Mouse (Mus musculus) heart, embryonic 14.5 days (tissue): Measurements from ENCODE around the gene Ramp2. TPM values are rescaled to one million over a fixed set of nuclear protein-coding genes. Genes with fewer than 3 reads are reported as not detected.
A peak's percentile ranks its signal among the peaks of the same experiment; 100 is the strongest.

Experiments used
- ATAC-seq: fragments of 200-750 bp; cut with Nextera tagmentation; 2 replicates; pipeline ENCODE4 v1.8.0; 2017; ENCODE audit warnings: low read depth, moderate TSS enrichment; ENCODE audit not compliant: insufficient number of reproducible peaks, insufficient read depth, low FRiP score
- H3K27ac ChIP-seq, 2 experiments: fragments of 200-500 bp in 1 of 2; fragments of 300-500 bp in 1 of 2; sonication (generic) in 1 of 2; replicated peaks in 1 of 2; 2 replicates each; pipeline ENCODE4 v1.5.1; 2012 to 2014; ENCODE audit warnings: low read depth in 2 of 2, low read length in 2 of 2, control low read depth in 1 of 2, mild to moderate bottlenecking in 1 of 2, mixed read lengths in 1 of 2; ENCODE audit not compliant: control insufficient read depth in 1 of 2, insufficient read depth in 1 of 2
- H3K27me3 ChIP-seq: fragments of 300-500 bp; sonication (generic); 2 replicates; pipeline ENCODE4 v1.6.1; 2014; ENCODE audit warnings: mild to moderate bottlenecking, low read length, control low read depth; ENCODE audit not compliant: control insufficient read depth, insufficient read depth
- H3K36me3 ChIP-seq: fragments of 300-500 bp; sonication (generic); 2 replicates; pipeline ENCODE4 v1.6.1; 2014; ENCODE audit warnings: mild to moderate bottlenecking, control low read depth, low read length, mixed read lengths; ENCODE audit not compliant: control insufficient read depth, insufficient read depth
- H3K4me1 ChIP-seq, 2 experiments: fragments of 200-500 bp in 1 of 2; fragments of 300-500 bp in 1 of 2; sonication (generic) in 1 of 2; 2 replicates each; pipeline ENCODE4 v1.6.1; 2012 to 2014; ENCODE audit warnings: low read length in 2 of 2, control low read depth in 1 of 2, mixed read lengths in 1 of 2; ENCODE audit not compliant: control insufficient read depth in 2 of 2, insufficient read depth in 2 of 2
- H3K4me2 ChIP-seq: fragments of 300-500 bp; sonication (generic); 2 replicates; pipeline ENCODE4 v1.6.1; 2014; ENCODE audit warnings: mild to moderate bottlenecking, low read length
- H3K4me3 ChIP-seq, 2 experiments: fragments of 200-500 bp in 1 of 2; fragments of 300-500 bp in 1 of 2; sonication (generic) in 1 of 2; 2 replicates each; pipeline ENCODE4 v1.5.1; 2012 to 2014; ENCODE audit warnings: low read length in 2 of 2, mild to moderate bottlenecking in 2 of 2, control low read depth in 1 of 2, low read depth in 1 of 2, moderate library complexity in 1 of 2; ENCODE audit not compliant: control insufficient read depth in 1 of 2, insufficient read depth in 1 of 2
- H3K9ac ChIP-seq: fragments of 300-500 bp; sonication (generic); 2 replicates; pipeline ENCODE4 v1.6.1; 2014; ENCODE audit warnings: mild to moderate bottlenecking, low read length
- H3K9me3 ChIP-seq: fragments of 300-500 bp; sonication (generic); 2 replicates; pipeline ENCODE4 v1.6.1; 2016; ENCODE audit warnings: low read length, control low read depth; ENCODE audit not compliant: control insufficient read depth
- WGBS: fragments of 180-500 bp; shearing (Covaris S2); extraction: QIAGEN DNeasy Blood & Tissue Kit; methylation state at CpG from one replicate; pipeline ENCODE4 v1.1.7; 2014; 5-methylcytosine and 5-hydroxymethylcytosine counted together
- polyA plus RNA-seq: library from polyadenylated mRNA; unstranded; fragments of >200 nt; fragmentation: Nextera tagmentation; extraction: Ambion mirVana; gene quantifications from 2 replicates; pipeline ENCODE4 v1.2.1, GENCODE M21; 2014

Ramp2 gene
- polyA plus RNA-seq, 1 experiment from 2014 or later = 281 TPM

DNA sequence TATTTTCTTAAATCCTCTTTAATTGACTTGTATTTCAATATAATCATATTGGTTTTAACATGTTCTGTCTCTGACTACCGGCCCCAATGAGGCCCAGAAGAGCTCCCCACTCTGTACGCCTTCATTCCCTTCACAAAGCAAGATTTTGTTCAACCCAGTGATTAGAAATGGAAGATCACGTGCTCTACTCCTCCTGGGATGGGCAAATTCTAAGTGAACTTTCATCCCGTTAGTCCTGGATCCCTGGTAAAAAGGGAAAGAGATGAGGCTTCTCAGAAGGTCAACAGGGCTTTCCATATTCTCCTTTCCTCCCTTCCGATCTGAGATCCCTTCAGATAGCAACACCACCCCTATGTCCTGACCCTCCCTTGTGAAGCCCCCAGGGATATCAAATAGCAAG lies 15.3 kb upstream of the Ramp2 start:
- Histone ChIP-seq H3K4me2 (peak overlapping the region; percentile 56), H3K9me3 (no peaks in the 10 kb centered on the region), H3K36me3 (no peaks in the 10 kb centered on the region), H3K4me3 (no peak overlapping the region), H3K27me3 (no peaks in the 10 kb centered on the region), H3K4me1 (peaks cover 12 to 20% of the 10 kb centered on the region in 2 experiments), H3K27ac (peak overlapping the region; percentile 89 to 94), H3K9ac (peak overlapping the region; percentile 56)
- ATAC-seq = no peak
- WGBS = 31% methylated on average over 5 of the region's 5 CpGs

DNA sequence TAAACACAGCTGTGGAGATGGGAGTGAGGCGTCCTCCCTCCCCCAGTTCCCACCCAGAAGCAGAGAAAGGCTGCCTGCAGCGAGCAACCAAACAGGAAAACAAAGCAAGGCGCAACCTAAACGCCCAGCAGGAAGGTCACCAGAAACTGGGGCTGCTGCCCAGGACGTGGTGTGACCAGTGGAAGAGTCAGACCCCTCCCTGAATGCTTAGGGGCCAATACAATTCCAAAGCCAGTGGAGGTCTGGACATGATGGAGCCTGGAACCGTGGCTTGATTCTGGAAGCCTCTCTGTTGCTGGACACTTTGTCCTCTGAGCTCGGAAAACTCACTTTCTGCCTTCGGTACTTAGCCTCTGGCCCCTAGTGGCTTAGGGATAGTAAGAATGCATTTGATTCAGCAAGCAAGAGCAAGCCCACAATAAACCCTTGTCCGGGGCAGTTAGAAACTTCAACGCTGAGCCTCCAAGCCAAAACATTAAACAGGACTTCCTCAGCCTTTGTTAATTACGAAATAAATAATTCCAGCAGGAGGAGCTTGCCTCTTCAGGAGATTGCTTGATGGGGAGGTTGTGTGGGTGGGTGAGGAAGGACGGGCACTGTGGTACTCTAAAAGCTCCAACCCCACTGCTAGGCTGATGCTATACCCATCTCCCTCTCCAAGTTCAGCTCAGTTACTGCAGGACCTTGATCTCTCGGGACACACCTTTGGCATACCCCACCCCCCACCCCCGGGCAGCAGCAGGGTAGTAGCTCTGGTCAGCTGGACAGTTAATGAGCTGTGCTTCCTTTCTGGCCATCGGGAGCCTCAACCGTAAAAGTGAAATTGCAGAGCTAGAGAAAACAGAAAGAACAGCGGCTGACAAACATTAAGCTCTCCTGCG lies 14.6 kb upstream of the Ramp2 start:
- no peaks in the 10 kb centered on the region for H3K9me3 ChIP-seq
- peak overlapping the region; percentile 89 to 94 for H3K27ac ChIP-seq
- peak overlapping the region; percentile 56 for H3K4me2 ChIP-seq
- H3K27me3 ChIP-seq = no peaks in the 10 kb centered on the region
- peak overlapping the region in 1 of 2 experiments; percentile 17; a peak in 1 of 4 replicates for H3K4me3 ChIP-seq
- H3K9ac ChIP-seq = peak overlapping the region; percentile 56
- peaks cover 12 to 20% of the 10 kb centered on the region in 2 experiments for H3K4me1 ChIP-seq
- whole genome bisulfite sequencing = 10% methylated on average over 18 of the region's 18 CpGs
- no peaks in the 10 kb centered on the region for H3K36me3 ChIP-seq
- ATAC-seq = 0 out of 2 replicates have a peak, but pooled peaks have one; percentile 24

DNA sequence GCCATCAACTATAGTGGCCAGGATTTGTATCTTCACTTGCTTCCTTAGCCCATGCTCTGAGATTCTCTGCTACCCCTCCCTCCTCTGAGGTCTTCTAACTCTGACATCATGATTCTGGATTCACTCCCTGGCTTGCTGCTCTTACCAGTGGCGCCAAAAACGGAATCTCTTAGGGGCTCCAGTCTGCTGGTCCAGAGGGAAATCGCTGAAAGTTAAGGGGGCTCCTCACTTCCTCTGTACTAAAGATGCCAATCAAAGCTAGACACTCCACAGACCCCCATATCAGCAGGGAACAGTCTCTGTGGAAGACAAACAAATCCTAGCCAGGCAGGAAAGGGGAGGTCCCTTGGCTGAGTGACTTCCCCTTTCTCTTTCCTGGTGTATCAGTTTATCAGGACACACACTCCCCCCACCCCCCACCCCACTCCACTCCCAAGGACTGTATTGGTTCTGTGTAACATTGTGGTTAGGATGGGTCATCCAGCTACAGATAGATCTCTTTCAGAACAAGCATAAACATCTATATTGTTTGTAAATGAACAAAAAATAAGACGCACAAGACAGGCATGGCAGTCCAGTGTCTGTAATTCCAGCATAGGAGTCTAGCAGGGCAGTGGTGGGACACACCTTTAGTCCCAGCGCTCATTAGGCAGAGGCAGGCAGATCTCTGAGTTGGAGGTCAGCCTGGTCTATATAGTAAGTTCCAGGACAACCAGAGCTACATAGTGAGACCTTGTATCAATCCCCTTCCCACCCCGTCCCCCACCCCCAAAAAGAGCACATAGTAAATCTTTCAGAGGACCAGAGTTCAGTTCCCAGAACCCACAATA lies 13.6 kb upstream of the Ramp2 start:
- H3K4me2 ChIP-seq = peak overlapping the region; percentile 56
- H3K9ac ChIP-seq = peak overlapping the region; percentile 56
- H3K27ac ChIP-seq = peak overlapping the region; percentile 89 to 94
- peak; percentile 91 for ATAC-seq
- peaks cover 12 to 20% of the 10 kb centered on the region in 2 experiments for H3K4me1 ChIP-seq
- no peak overlapping the region; a peak in 1 of 4 replicates for H3K4me3 ChIP-seq
- no peaks in the 10 kb centered on the region for H3K36me3 ChIP-seq
- no peaks in the 10 kb centered on the region for H3K27me3 ChIP-seq
- H3K9me3 ChIP-seq = no peaks in the 10 kb centered on the region
- 44% methylated on average over 6 of the region's 6 CpGs for WGBS

DNA sequence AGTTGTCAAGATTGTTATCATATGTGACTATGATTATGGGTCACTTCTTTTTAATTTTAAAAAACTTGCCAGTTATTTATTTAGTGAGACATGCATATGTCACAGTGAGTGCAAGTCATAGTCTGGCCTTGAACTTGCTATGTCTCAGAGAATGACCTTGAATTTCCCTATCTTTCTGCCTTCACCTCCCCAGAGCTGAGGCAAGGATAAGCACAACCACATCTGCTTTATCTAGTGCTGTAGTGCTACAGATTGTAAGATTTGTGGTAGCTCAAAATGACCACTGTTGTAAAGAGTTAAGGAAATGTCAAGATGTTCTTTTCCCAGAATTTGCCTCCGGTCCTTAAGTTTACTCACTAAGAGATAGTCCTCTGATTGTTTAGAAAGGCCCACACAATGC lies 12.6 kb upstream of the Ramp2 start:
- no peaks in the 10 kb centered on the region for H3K9me3 ChIP-seq
- H3K27me3 ChIP-seq = no peaks in the 10 kb centered on the region
- H3K9ac ChIP-seq = no peak overlapping the region
- H3K4me3 ChIP-seq = no peak overlapping the region
- no peaks in the 10 kb centered on the region for H3K36me3 ChIP-seq
- no peak overlapping the region for H3K4me2 ChIP-seq
- H3K27ac ChIP-seq = no peak overlapping the region
- H3K4me1 ChIP-seq = peaks cover 12 to 20% of the 10 kb centered on the region in 2 experiments
- ATAC-seq = no peak
- 73% methylated on average over 1 of the region's 1 CpGs for WGBS

DNA sequence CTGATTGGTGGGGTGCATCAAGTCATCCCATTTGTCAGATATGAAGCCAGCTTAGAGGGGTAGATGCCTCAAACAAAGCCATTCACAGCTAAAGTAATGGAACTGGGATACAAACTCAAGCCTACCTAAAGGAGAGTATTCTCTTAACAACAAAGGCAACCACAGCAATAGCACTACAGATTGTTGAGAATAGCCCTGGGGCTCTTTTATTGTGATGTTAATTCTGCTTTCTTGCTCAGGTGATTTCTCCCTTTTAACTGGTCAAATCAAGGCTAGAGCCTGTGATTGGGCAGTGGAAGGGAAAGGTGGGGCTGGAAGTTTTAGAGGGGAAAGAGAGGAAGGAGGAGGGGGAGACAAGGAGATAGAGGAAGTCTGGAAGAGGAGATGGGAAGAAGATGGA lies 11.7 kb upstream of the Ramp2 start:
- Histone ChIP-seq H3K27ac (no peak overlapping the region), H3K4me3 (no peak overlapping the region), H3K36me3 (no peaks in the 10 kb centered on the region), H3K9ac (no peak overlapping the region), H3K4me1 (peaks cover 12 to 20% of the 10 kb centered on the region in 2 experiments), H3K27me3 (no peaks in the 10 kb centered on the region), H3K4me2 (no peak overlapping the region), H3K9me3 (no peaks in the 10 kb centered on the region)
- ATAC-seq = no peak

DNA sequence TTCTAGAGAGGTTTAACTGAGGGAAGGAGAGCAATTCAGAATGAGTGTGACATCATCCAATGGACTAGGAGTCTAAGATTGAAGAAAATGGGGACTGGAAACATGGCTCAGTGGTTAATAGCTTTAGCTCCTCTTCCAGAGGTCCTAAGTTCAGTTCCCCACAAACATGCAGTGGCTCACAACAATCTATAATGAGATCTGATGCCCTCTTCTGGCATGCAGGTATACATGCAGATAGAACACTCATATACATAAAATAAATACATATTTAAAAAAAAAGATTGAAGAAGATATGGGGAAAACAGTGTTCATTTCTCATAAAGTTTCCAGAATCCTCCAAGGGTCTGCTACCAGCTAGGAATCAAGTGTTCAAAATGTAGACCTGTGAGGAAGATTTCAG lies 10.4 kb upstream of the Ramp2 start:
- Histone ChIP-seq H3K9me3 (no peaks in the 10 kb centered on the region), H3K4me3 (no peak overlapping the region), H3K4me1 (peaks cover 8 to 12% of the 10 kb centered on the region in 2 experiments), H3K27me3 (no peaks in the 10 kb centered on the region), H3K36me3 (no peaks in the 10 kb centered on the region), H3K9ac (no peak overlapping the region), H3K4me2 (no peak overlapping the region), H3K27ac (no peak overlapping the region)
- no peak for ATAC-seq

DNA sequence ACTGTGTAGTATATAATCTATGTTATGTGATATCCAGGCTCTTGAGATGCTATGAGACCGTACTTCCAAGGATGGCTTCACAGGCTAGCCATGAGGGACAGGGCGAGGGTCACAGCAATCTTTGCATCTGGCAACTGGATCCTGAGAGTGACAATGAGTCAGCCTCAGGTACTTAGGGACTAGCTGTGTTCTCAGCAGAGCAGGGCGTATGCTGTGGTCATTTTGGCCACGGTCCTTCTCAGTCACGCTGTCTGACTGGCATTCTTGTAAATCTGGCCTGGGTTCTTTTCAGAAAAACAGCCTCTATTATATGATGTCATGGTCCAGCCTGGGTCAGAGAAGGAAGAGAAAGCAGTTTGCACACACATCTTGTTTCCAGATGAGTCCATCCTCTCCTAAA lies 9.0 kb upstream of the Ramp2 start:
- Histone ChIP-seq H3K36me3 (no peaks in the 10 kb centered on the region), H3K9ac (no peak overlapping the region), H3K4me3 (no peak overlapping the region), H3K9me3 (no peaks in the 10 kb centered on the region), H3K4me2 (no peak overlapping the region), H3K27ac (0 out of 4 replicates have a peak overlapping the region, but pooled peaks of 1 of the 2 experiments have one; percentile 39), H3K27me3 (no peaks in the 10 kb centered on the region), H3K4me1 (peaks cover 0 to 3% of the 10 kb centered on the region in 2 experiments; a peak in 2 of 4 replicates)
- WGBS = 86% methylated on average over 5 of the region's 5 CpGs
- ATAC-seq = no peak
